Mouse (Mus musculus) ovary, postnatal 36 days (tissue): ENCODE measurements around the gene Slc35d2.

ENCODE experiments used
- DNase-seq: peaks from one replicate; pipeline ENCODE4 v3.0.0; 2022; ENCODE audit warnings: low spot score, mixed read lengths

Gene Slc35d2

GRCm38 (mm10) chr13:64050895-64051294 lies 78.3 kb downstream of the Slc35d2 start:
- DNase-seq = no peak

GRCm38 (mm10) chr13:64049535-64049934 lies 79.6 kb downstream of the Slc35d2 start:
- no peak for DNase-seq

GRCm38 (mm10) chr13:64048467-64048866 lies 80.7 kb downstream of the Slc35d2 start:
- no peak for DNase-seq
